Mouse (Mus musculus): ENCODE measurements around the gene Sox3.
A peak's percentile ranks its signal among the peaks of the same experiment; 100 is the strongest.

Gene Sox3

DNA sequence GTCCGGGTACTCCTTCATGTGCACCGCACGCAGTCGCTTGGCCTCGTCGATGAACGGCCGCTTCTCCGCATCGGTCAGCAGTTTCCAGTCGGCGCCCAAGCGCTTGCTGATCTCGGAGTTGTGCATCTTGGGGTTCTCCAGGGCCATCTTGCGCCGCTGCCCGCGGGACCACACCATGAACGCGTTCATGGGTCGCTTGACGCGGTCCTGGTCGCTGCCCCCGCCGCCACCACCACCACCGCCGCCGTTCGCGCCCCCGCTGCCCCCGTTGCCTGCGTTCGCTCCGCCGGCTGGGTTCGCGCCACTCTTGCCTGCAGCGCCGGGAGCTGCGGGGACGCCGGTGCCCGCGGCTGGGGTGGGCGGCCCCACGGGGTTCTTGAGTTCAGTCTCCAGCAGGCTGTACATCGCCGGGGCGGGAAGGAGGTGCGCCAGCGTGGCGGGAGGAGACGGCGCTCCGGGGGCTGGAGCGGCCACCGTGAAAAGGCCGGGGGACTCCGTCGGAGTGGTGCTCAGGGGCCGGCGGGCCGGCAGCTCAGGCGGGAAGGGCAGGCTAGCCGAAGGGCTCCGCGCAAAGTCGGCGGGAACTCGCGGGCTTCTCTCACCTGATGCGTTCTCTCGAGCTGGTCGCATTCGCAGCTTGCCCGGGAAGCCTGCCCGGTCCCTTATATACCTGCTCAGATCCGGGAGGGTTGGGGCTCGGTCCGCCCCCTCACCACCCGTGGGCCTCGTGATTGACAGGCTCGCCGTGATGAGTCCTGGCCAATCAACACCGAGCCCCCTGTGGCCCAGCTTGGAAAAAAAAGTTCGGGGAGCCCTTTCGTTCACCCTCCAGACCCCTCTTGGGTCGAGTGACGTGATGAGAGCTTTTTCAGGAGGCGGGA is at the start of gene Sox3:
Sox3 (minus strand) TSS at position 630 of the 881 bp plus-strand sequence.
- DNase-seq, result peak; percentile 8

DNA sequence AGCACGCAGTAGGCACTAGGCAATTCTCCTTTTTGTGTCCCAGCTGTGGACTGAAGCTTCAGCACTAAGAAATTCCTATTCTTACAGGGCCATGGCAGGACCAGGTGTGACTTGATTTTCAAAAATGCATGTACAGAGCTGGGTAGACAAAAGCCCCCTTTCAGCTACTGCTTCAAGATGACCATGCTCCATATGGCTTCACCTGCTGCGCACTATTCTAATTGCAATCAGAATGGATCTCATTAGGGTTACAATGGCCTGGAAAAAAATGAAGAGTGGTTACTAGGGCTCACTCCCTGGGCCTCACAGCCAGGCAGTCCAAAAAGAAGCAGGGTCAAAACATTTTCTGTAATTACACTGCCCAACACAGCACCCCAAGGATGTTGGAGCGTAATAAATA is 47.0 kb upstream of the Sox3 start:
- DNase-seq, result no peak

DNA sequence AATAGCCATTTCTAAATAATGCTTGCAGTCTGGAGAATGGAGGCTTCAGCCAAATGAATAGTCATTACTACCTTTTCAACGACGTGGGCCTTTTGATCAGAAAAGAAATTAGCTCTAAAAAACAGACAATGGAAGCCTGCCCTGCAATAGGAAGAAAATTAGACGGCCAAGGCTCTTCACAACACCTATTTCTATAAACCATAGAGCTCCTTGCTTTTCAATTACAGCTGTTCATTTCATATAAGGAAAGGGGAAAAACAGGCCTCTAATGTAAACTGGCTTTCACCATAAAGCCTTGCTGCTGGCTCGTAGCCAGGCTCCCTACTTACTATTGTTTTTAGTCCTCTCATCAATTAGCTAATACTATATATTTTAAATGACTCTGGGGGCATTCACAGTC is 6.3 kb upstream of the Sox3 start:
- DNase-seq, result no peak

- DNase-seq, result no peak
Measured at GRCm38 (mm10) chrX:60898641-60899040, 5.4 kb upstream of the Sox3 start.

GRCm38 (mm10) chrX:60896296-60896695 is 3.1 kb upstream of the Sox3 start:
- no peak for DNase-seq

GRCm38 (mm10) chrX:60895416-60895815 is 2.2 kb upstream of the Sox3 start:
- DNase-seq, result no peak

DNA sequence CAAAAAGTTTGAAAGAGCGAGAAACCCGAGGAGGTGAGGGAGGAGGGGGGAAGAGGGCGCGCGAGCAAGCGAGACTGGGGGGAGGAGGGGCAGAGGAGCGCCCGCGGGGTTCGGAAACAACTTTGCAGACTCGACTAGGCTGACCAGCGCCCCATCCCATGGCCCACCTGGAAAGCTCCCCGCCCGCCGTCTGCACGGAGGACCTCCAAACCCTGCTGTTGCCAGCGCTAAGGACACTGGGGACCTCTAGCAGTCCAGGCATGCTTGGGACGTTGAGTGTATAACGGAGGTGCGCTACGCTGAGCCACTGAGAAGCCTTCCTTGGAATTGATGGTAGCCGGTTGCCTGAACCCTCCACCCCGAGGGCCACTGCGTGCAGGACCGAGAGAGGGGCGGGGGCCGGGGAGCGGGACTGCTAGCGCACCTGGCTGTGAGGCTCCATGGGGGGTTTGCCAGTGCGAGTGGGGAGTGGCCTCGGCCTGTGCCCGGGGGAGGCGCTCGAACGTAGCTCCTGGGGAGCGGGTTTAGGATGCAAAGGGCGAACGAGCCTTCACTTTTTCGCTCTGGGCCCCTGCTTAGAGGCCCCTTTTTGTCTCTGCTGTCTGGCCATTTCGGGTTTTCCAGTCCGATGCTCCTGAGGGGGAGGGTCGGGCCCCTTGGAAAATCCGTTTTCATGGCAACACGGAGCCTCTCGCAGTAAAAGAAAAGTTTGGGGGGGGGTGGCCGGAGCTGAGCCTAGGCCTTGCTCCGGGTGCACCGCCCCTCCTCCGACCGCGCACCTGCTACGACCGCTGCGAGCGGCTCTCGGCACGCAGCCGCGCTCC is 702 bp upstream of the Sox3 start:
- no peak for DNase-seq

- peak; percentile 16 for DNase-seq
Measured at GRCm38 (mm10) chrX:60892098-60892800, 981 bp downstream of the Sox3 start.

DNA sequence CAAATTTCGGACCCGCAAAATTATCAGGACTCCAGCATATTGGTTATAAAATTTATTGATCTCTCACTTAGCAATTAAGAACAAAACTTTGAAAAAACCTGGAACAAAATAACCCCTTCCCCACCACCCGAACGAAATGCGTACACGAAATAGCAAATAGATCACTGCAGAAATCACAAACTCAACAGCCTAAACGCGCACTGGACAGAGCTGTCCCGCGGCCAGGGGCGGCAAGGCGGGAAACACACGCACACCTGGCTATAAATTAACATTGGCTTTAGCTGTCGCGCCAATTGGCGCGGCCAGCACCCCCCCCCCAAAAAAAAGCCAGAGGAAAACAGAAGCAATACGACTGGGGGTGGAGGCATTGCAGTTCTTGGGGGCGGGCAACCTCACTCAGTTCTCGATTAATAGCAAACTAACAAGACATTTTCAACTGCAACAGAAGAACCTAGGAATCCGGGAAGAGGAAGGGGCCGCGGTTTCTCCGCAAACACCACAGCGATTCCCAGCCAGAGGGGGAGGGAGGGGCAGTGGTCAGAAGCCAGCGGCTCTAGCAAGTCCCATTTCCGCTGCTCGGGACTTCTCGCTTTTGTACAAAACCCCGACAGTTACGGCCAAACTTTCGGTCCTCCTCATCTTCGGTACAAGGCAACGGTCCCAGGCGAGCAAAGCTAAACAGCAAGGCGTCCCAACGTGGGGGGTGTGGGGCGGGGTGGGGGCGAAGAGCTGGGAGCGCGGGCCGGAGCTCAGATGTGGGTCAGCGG is 1.7 kb downstream of the Sox3 start:
- DNase-seq, result peak; percentile 8

- no peak for DNase-seq
Measured at GRCm38 (mm10) chrX:60890651-60891050, 2.6 kb downstream of the Sox3 start.

- DNase-seq, result no peak
Measured at GRCm38 (mm10) chrX:60889956-60890485, 3.2 kb downstream of the Sox3 start.

All from kidney, postnatal 10 days (tissue).